Mouse (Mus musculus) heart, embryonic 15.5 days (tissue): ENCODE measurements around the gene Vwc2l. TPM values are rescaled to one million over a fixed set of nuclear protein-coding genes. Genes with fewer than 3 reads are reported as not detected.
A peak's percentile ranks its signal among the peaks of the same experiment; 100 is the strongest.

ENCODE experiments used
- ATAC-seq: fragments of 200-750 bp; cut with Nextera tagmentation; replicated peaks from 2 replicates; pipeline ENCODE4 v1.8.0; 2017; ENCODE audit warnings: low read depth, moderate TSS enrichment; ENCODE audit not compliant: insufficient number of reproducible peaks, insufficient read depth, low FRiP score
- H3K27ac ChIP-seq: fragments of 300-500 bp; sonication (generic); 2 replicates; pipeline ENCODE4 v1.5.1; 2015; ENCODE audit warnings: mild to moderate bottlenecking, inconsistent platforms
- H3K27me3 ChIP-seq: fragments of 300-500 bp; sonication (generic); 2 replicates; pipeline ENCODE4 v1.6.1; 2015; ENCODE audit warnings: inconsistent platforms
- H3K36me3 ChIP-seq: fragments of 300-500 bp; sonication (generic); 2 replicates; pipeline ENCODE4 v1.6.1; 2015; ENCODE audit warnings: mild to moderate bottlenecking, inconsistent platforms
- H3K4me1 ChIP-seq: fragments of 300-500 bp; sonication (generic); replicated peaks from 2 replicates; pipeline ENCODE4 v1.6.1; 2015; ENCODE audit warnings: inconsistent platforms
- H3K4me2 ChIP-seq: fragments of 300-500 bp; sonication (generic); 2 replicates; pipeline ENCODE4 v1.6.1; 2015; ENCODE audit warnings: inconsistent platforms, mild to moderate bottlenecking, moderate library complexity
- H3K4me3 ChIP-seq: fragments of 300-500 bp; sonication (generic); 2 replicates; pipeline ENCODE4 v1.5.1; 2015; ENCODE audit warnings: mild to moderate bottlenecking, inconsistent platforms
- H3K9ac ChIP-seq: fragments of 300-500 bp; sonication (generic); 2 replicates; pipeline ENCODE4 v1.6.1; 2015; ENCODE audit warnings: mild to moderate bottlenecking, inconsistent platforms
- H3K9me3 ChIP-seq: fragments of 300-500 bp; sonication (generic); replicated peaks from 2 replicates; pipeline ENCODE4 v1.6.1; 2016; ENCODE audit warnings: inconsistent platforms
- WGBS: fragments of 180-500 bp; shearing (Covaris S2); methylation state at CpG from one replicate; pipeline ENCODE4 v1.1.7; 2015; ENCODE audit warnings: mixed read lengths; 5-methylcytosine and 5-hydroxymethylcytosine counted together
- polyA plus RNA-seq: library from polyadenylated mRNA; unstranded; fragments of >200 nt; fragmentation: Nextera tagmentation; extraction: Ambion mirVana; gene quantifications from 2 replicates; pipeline ENCODE4 v1.2.1, GENCODE M21; 2015

Gene Vwc2l
- polyA plus RNA-seq, 1 experiment from 2014 or later, result not detected

GRCm38 (mm10) chr1:70842222-70842621 lies 116.7 kb downstream of the Vwc2l start:
- H3K4me1 ChIP-seq, result no peaks in the 10 kb centered on the region
- H3K9ac ChIP-seq, result no peak overlapping the region
- H3K4me3 ChIP-seq, result no peak overlapping the region
- WGBS, result 62% methylated on average over 7 of the region's 7 CpGs
- no peak for ATAC-seq
- H3K4me2 ChIP-seq, result no peak overlapping the region
- H3K27ac ChIP-seq, result no peak overlapping the region
- H3K27me3 ChIP-seq, result no peaks in the 10 kb centered on the region
- no peaks in the 10 kb centered on the region for H3K9me3 ChIP-seq
- H3K36me3 ChIP-seq, result no peaks in the 10 kb centered on the region

GRCm38 (mm10) chr1:70845276-70845675 lies 119.8 kb downstream of the Vwc2l start:
- Histone ChIP-seq H3K9ac (no peak overlapping the region), H3K27ac (no peak overlapping the region), H3K27me3 (no peaks in the 10 kb centered on the region), H3K9me3 (no peaks in the 10 kb centered on the region), H3K4me1 (no peaks in the 10 kb centered on the region), H3K36me3 (no peaks in the 10 kb centered on the region), H3K4me3 (no peak overlapping the region), H3K4me2 (no peak overlapping the region)
- ATAC-seq, result no peak

- no peaks in the 10 kb centered on the region for H3K9me3 ChIP-seq
- 65% methylated on average over 12 of the region's 12 CpGs for WGBS
- H3K27me3 ChIP-seq, result no peaks in the 10 kb centered on the region
- H3K4me3 ChIP-seq, result no peak overlapping the region
- H3K36me3 ChIP-seq, result no peaks in the 10 kb centered on the region
- H3K4me2 ChIP-seq, result no peak overlapping the region
- 0 out of 2 replicates have a peak, but pooled peaks cover 6% of the 10 kb centered on the region for H3K4me1 ChIP-seq
- no peak overlapping the region for H3K9ac ChIP-seq
- no peak overlapping the region for H3K27ac ChIP-seq
- no peak for ATAC-seq
Measured at GRCm38 (mm10) chr1:70851633-70852390, 126.3 kb downstream of the Vwc2l start.

- H3K36me3 ChIP-seq, result no peaks in the 10 kb centered on the region
- H3K9me3 ChIP-seq, result no peaks in the 10 kb centered on the region
- H3K9ac ChIP-seq, result no peak overlapping the region
- WGBS, result 32% methylated on average over 11 of the region's 11 CpGs
- H3K27me3 ChIP-seq, result no peaks in the 10 kb centered on the region
- H3K4me1 ChIP-seq, result 0 out of 2 replicates have a peak, but pooled peaks cover 6% of the 10 kb centered on the region
- H3K4me2 ChIP-seq, result peak overlapping the region; percentile 5; the same call in 1 of the 2 replicates
- H3K4me3 ChIP-seq, result no peak overlapping the region
- peak; percentile 75 for ATAC-seq
- H3K27ac ChIP-seq, result peak overlapping the region; percentile 75
Measured at GRCm38 (mm10) chr1:70853446-70853845, 127.9 kb downstream of the Vwc2l start.

GRCm38 (mm10) chr1:70855912-70856311 lies 130.4 kb downstream of the Vwc2l start:
- ATAC-seq, result no peak
- Histone ChIP-seq H3K9ac (no peak overlapping the region), H3K4me3 (no peak overlapping the region), H3K4me1 (0 out of 2 replicates have a peak, but pooled peaks cover 6% of the 10 kb centered on the region), H3K4me2 (no peak overlapping the region), H3K9me3 (no peaks in the 10 kb centered on the region), H3K27me3 (no peaks in the 10 kb centered on the region), H3K36me3 (no peaks in the 10 kb centered on the region), H3K27ac (no peak overlapping the region)
- 63% methylated on average over 5 of the region's 5 CpGs for WGBS

- ATAC-seq, result no peak
- Histone ChIP-seq H3K4me2 (no peak overlapping the region), H3K9me3 (no peaks in the 10 kb centered on the region), H3K4me3 (no peak overlapping the region), H3K36me3 (no peaks in the 10 kb centered on the region), H3K9ac (no peak overlapping the region), H3K4me1 (peaks cover 5% of the 10 kb centered on the region), H3K27ac (no peak overlapping the region), H3K27me3 (no peaks in the 10 kb centered on the region)
- WGBS, result 46% methylated on average over 2 of the region's 2 CpGs
Measured at GRCm38 (mm10) chr1:70861672-70862071, 136.2 kb downstream of the Vwc2l start.

GRCm38 (mm10) chr1:70866137-70866536 lies 140.6 kb downstream of the Vwc2l start:
- Histone ChIP-seq H3K4me3 (no peak overlapping the region), H3K9me3 (no peaks in the 10 kb centered on the region), H3K4me2 (no peak overlapping the region), H3K36me3 (no peaks in the 10 kb centered on the region), H3K27ac (peak overlapping the region; percentile 71), H3K4me1 (peaks cover 5% of the 10 kb centered on the region), H3K9ac (no peak overlapping the region), H3K27me3 (no peaks in the 10 kb centered on the region)
- WGBS, result 29% methylated on average over 5 of the region's 5 CpGs
- ATAC-seq, result no peak

GRCm38 (mm10) chr1:70880496-70880895 lies 155.0 kb downstream of the Vwc2l start:
- Histone ChIP-seq H3K4me2 (no peak overlapping the region), H3K9me3 (no peaks in the 10 kb centered on the region), H3K27me3 (no peaks in the 10 kb centered on the region), H3K4me3 (no peak overlapping the region), H3K27ac (no peak overlapping the region), H3K9ac (no peak overlapping the region), H3K36me3 (no peaks in the 10 kb centered on the region), H3K4me1 (0 out of 2 replicates have a peak, but pooled peaks cover 1% of the 10 kb centered on the region)
- no peak for ATAC-seq
- 87% methylated on average over 2 of the region's 2 CpGs for WGBS

GRCm38 (mm10) chr1:70881269-70881668 lies 155.8 kb downstream of the Vwc2l start:
- H3K4me2 ChIP-seq, result no peak overlapping the region
- no peak overlapping the region for H3K27ac ChIP-seq
- no peaks in the 10 kb centered on the region for H3K9me3 ChIP-seq
- WGBS, result 68% methylated on average over 3 of the region's 3 CpGs
- H3K36me3 ChIP-seq, result no peaks in the 10 kb centered on the region
- H3K4me1 ChIP-seq, result 0 out of 2 replicates have a peak, but pooled peaks cover 3% of the 10 kb centered on the region
- ATAC-seq, result no peak
- no peaks in the 10 kb centered on the region for H3K27me3 ChIP-seq
- no peak overlapping the region for H3K4me3 ChIP-seq
- no peak overlapping the region for H3K9ac ChIP-seq

- no peaks in the 10 kb centered on the region for H3K36me3 ChIP-seq
- WGBS, result 80% methylated on average over 4 of the region's 4 CpGs
Measured at GRCm38 (mm10) chr1:70884156-70884555, 158.6 kb downstream of the Vwc2l start.

GRCm38 (mm10) chr1:70902311-70902710 lies 176.8 kb downstream of the Vwc2l start:
- ATAC-seq, result no peak
- no peak overlapping the region for H3K4me3 ChIP-seq
- H3K4me2 ChIP-seq, result no peak overlapping the region
- H3K9me3 ChIP-seq, result no peaks in the 10 kb centered on the region
- no peak overlapping the region for H3K27ac ChIP-seq
- H3K4me1 ChIP-seq, result 0 out of 2 replicates have a peak, but pooled peaks cover 3% of the 10 kb centered on the region
- 7% methylated on average over 3 of the region's 3 CpGs for WGBS
- no peaks in the 10 kb centered on the region for H3K36me3 ChIP-seq
- H3K9ac ChIP-seq, result no peak overlapping the region
- H3K27me3 ChIP-seq, result no peaks in the 10 kb centered on the region

More at GRCm38 (mm10) chr1:70884156-70884555, 158.6 kb downstream of the Vwc2l start:
- H3K4me3 ChIP-seq, result no peak overlapping the region
- no peaks in the 10 kb centered on the region for H3K9me3 ChIP-seq
- no peak for ATAC-seq
- no peak overlapping the region for H3K4me2 ChIP-seq
- 0 out of 2 replicates have a peak, but pooled peaks cover 3% of the 10 kb centered on the region for H3K4me1 ChIP-seq
- H3K27ac ChIP-seq, result no peak overlapping the region
- H3K9ac ChIP-seq, result no peak overlapping the region
- no peaks in the 10 kb centered on the region for H3K27me3 ChIP-seq

- H3K4me2 ChIP-seq, result no peak overlapping the region
- 83% methylated on average over 2 of the region's 2 CpGs for WGBS
- 0 out of 2 replicates have a peak, but pooled peaks cover under 1% of the 10 kb centered on the region for H3K4me1 ChIP-seq
- no peak overlapping the region for H3K9ac ChIP-seq
- H3K36me3 ChIP-seq, result no peaks in the 10 kb centered on the region
- H3K27ac ChIP-seq, result no peak overlapping the region
- H3K27me3 ChIP-seq, result no peaks in the 10 kb centered on the region
- no peak for ATAC-seq
- no peak overlapping the region for H3K4me3 ChIP-seq
- H3K9me3 ChIP-seq, result no peaks in the 10 kb centered on the region
Measured at GRCm38 (mm10) chr1:70907366-70907765, 181.9 kb downstream of the Vwc2l start.
